12 mouse cellular contexts compared by ENCODE assay signal in the genomic region with DNA sequence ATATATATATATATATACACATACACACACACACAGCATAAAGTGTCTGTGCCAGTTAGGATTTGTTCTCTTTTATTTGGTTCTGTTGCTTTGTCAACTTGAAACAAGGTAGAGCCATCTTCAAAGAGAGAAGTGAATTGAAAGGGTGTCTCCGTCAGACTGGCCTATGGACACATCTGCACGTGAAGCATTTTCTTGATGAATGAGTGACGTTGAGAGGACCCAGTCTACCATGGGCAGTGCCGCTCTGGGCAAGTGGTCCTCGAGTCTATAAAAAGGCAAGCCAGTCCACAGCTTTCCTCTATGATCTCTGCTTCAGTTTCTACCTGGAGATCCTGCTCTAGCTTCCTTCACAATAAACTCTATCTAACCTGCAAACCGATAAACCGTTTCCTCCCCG.
"Had no signal": no experiment of that assay in that cellular context is flagged by ENCODE, and none has a peak within 500 bp of the region (broad histone marks: within the 10 kb centered on the region; RNA-seq: fewer than 3 reads in every experiment).

No protein-coding gene starts in this region.

- H3K27me3 ChIP-seq: kidney, embryonic 15.5 days; liver, embryonic 13.5 days; midbrain, embryonic 12.5 days; neural tube, embryonic 13.5 days; stomach, embryonic 15.5 days had no signal

- H3K36me3 ChIP-seq: kidney, embryonic 15.5 days; liver, embryonic 13.5 days; midbrain, embryonic 12.5 days; neural tube, embryonic 13.5 days; stomach, embryonic 15.5 days had no signal

- H3K4me3 ChIP-seq: kidney, embryonic 15.5 days; left cerebral cortex, adult 2 months; liver, embryonic 13.5 days; midbrain, embryonic 12.5 days; myocyte; neural tube, embryonic 13.5 days; stomach, embryonic 15.5 days had no signal

- H3K9ac ChIP-seq: kidney, embryonic 15.5 days; liver, embryonic 13.5 days; midbrain, embryonic 12.5 days; neural tube, embryonic 13.5 days; stomach, embryonic 15.5 days had no signal

- DNase-seq: layer of hippocampus, postnatal 36 days; liver, embryonic 13.5 days; retina, postnatal 1 day; spleen, adult 18-20 months; thymus, postnatal 25 days had no signal

- ATAC-seq: midbrain, embryonic 16.5 days had no signal

- H3K4me2 ChIP-seq: kidney, embryonic 15.5 days; liver, embryonic 13.5 days; midbrain, embryonic 12.5 days; neural tube, embryonic 13.5 days; stomach, embryonic 15.5 days had no signal

- H3K27ac ChIP-seq: kidney, embryonic 15.5 days; left cerebral cortex, adult 2 months; liver, embryonic 13.5 days; midbrain, embryonic 12.5 days; neural tube, embryonic 13.5 days; stomach, embryonic 15.5 days had no signal

- H3K9me3 ChIP-seq: kidney, embryonic 15.5 days; liver, embryonic 13.5 days; midbrain, embryonic 12.5 days; neural tube, embryonic 13.5 days; stomach, embryonic 15.5 days had no signal
